Mouse (Mus musculus): ENCODE results near the gene Myh1. TPM values are rescaled to one million over a fixed set of nuclear protein-coding genes. Genes with fewer than 3 reads are reported as not detected.

Gene Myh1
- polyA plus RNA-seq, 1 experiment from 2014 or later = 0.33 TPM

GRCm38 (mm10) chr11:67229946-67230345, 30.1 kb downstream of the Myh1 start:
- no peak for DNase-seq (ENCODE audit: low spot score)

GRCm38 (mm10) chr11:67235639-67236358, 35.9 kb downstream of the Myh1 start:
- peak; percentile 10 for DNase-seq (ENCODE audit: low spot score)

DNA sequence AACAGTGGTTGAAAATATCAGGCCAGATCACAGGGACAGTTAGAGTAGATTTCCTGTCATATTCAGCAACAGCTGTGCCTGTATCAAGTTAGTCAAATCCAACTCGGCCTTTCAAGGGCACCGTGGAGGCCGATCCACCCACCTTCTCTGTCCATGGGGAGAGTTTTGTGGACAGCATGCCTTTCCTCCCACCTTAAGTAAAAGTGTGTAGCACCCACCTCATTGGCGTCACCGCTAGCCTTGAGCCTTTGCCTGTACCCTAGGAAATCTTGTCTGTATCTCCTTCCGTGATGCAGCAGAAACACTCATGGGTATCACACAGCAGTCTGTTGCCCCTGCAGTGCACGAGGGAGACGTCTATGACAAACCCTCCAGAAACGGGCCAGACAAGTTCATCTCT, 36.9 kb downstream of the Myh1 start:
- DNase-seq (ENCODE audit: low spot score) = no peak

DNA sequence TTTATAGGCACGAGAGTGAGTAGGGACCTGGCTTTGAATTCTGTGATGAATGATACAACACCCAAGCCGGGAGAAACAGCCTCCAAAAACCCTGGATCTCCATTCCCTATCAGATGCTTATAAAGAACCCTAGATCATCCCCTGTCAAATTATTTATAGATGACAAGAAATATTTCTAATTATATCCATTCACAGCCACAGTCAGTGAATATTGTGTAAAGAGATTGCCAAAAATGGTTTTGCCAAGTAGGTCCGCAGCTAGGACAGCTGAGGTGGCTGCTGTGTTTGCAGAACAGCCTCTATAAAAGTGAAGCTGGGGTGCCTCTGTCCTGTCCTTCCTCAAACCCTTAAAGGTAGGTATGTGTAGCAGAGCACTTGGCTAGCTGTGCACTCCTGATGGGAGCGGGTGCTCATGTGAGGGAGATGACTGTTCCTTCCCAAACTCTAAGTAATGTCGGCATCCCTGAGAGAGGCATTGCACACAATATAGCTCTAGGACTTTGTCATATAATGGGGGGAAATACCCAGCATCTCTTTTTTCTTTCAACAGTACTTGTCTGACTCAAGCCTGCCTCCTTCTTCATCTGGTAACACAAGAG, 37.7 kb downstream of the Myh1 start, which contains the start of gene Myh4:
Gene Myh4 (plus strand): TSS at position 549 of the 599 bp plus-strand sequence.
- no peak for DNase-seq (ENCODE audit: low spot score)

- DNase-seq (ENCODE audit: low spot score) = no peak
These were observed 41.2 kb downstream of the Myh1 start for GRCm38 (mm10) chr11:67241051-67241450.

- no peak for DNase-seq (ENCODE audit: low spot score)
These were observed 53.8 kb downstream of the Myh1 start for GRCm38 (mm10) chr11:67253691-67254090.

- DNase-seq (ENCODE audit: low spot score) = no peak
These were observed 57.2 kb downstream of the Myh1 start for GRCm38 (mm10) chr11:67257048-67257447.

DNA sequence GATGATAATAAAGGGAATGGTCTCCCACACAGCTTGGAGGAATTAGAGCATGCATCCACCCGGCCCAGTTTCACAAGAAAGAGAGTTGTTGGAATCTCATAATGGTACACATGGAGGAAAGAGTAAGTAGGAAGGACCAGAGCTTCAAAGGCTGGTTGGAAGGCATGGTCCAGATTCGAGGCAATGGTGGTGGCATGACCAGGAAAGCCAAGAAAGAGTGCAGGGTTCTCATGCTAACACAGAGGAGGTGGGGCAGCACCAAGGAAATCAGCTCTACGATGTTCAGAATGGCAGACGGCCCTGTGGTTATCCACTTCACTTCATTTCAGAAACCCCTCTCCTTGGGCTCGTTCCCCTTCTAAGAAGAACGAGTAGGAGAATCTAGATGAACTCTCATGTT, 61.1 kb downstream of the Myh1 start:
- no peak for DNase-seq (ENCODE audit: low spot score)

Other genes starting within 250 kb of the Myh1 start
- 0.23 TPM in 1 of 2 replicates, not detected in the other for gene Tmem238l, start 243.4 kb upstream of the Myh1 start, polyA plus RNA-seq (2015; fragmentation: Nextera tagmentation; extraction: Ambion mirVana)
- 0.50 and 0.60 TPM in 2 replicates for gene Tmem220, start 174.9 kb upstream of the Myh1 start, polyA plus RNA-seq (2015; fragmentation: Nextera tagmentation; extraction: Ambion mirVana)
- gene Adprm, start 147.5 kb upstream of the Myh1 start, polyA plus RNA-seq (2015; fragmentation: Nextera tagmentation; extraction: Ambion mirVana) = 42.4 and 47.7 TPM in 2 replicates
- 12.4 and 12.7 TPM in 2 replicates for gene Sco1, start 147.4 kb upstream of the Myh1 start, polyA plus RNA-seq (2015; fragmentation: Nextera tagmentation; extraction: Ambion mirVana)
- gene Myh3, start 121.8 kb upstream of the Myh1 start, polyA plus RNA-seq (2015; fragmentation: Nextera tagmentation; extraction: Ambion mirVana) = 0.22 and 0.35 TPM in 2 replicates
- gene Myh2, start 29.0 kb upstream of the Myh1 start, polyA plus RNA-seq (2015; fragmentation: Nextera tagmentation; extraction: Ambion mirVana) = 0.05 TPM in 1 of 2 replicates, not detected in the other
- gene Myh4, start 38.0 kb downstream of the Myh1 start, polyA plus RNA-seq (2015; fragmentation: Nextera tagmentation; extraction: Ambion mirVana) = 0.31 and 0.40 TPM in 2 replicates
- gene Myh8, start 77.1 kb downstream of the Myh1 start, polyA plus RNA-seq (2015; fragmentation: Nextera tagmentation; extraction: Ambion mirVana) = 0.46 and 0.81 TPM in 2 replicates
- gene Myh13, start 121.6 kb downstream of the Myh1 start, polyA plus RNA-seq (2015; fragmentation: Nextera tagmentation; extraction: Ambion mirVana) = 0.09 and 0.20 TPM in 2 replicates